Mouse (Mus musculus) neural tube, embryonic 10.5 days (tissue): ENCODE data around the gene Klhl7.
A peak's percentile ranks its signal among the peaks of the same experiment; 100 is the strongest.

Source experiments
- DNase-seq: peaks from one replicate; pipeline ENCODE4 v3.0.0-alpha.2; 2017; ENCODE audit warnings: low spot score; ENCODE audit errors: extremely low spot score

Gene Klhl7

DNA sequence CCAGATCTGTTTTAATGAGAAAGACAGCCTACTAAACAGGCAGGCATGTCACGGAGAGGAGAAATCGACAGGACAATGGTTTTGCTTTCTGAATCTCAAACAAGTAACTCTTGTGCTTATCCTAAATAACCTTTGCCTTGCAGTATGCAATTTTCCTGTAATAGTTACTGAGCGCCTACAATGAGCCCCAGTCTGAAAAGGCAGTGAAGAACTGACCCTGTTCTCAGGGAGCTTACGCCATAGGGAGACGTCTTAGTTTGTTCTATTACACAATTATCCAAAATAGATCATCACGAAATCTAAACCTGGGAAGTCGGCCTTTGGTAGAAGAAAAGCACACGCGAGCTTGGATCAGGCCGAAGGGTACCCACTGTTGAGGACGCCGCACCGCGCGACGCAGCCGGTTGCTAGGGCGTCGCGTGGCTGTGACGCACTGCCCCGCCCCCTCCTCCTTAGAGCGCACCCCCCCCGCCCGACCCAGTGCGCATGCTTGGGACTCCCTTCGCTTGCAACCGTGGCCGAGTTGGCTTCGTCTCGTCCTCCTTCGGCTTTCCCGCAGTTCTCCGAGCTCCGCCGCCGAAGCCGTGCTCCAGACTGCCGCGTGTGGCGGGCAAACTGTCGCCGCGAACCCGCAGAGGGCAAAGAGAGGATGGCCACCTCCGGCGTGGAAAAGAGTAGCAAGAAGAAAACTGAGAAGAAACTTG lies at the start of gene Klhl7:
Gene Klhl7 (plus strand): TSS at position 500 of the 704 bp plus-strand sequence.
- DNase-seq: peak; percentile 92

DNA sequence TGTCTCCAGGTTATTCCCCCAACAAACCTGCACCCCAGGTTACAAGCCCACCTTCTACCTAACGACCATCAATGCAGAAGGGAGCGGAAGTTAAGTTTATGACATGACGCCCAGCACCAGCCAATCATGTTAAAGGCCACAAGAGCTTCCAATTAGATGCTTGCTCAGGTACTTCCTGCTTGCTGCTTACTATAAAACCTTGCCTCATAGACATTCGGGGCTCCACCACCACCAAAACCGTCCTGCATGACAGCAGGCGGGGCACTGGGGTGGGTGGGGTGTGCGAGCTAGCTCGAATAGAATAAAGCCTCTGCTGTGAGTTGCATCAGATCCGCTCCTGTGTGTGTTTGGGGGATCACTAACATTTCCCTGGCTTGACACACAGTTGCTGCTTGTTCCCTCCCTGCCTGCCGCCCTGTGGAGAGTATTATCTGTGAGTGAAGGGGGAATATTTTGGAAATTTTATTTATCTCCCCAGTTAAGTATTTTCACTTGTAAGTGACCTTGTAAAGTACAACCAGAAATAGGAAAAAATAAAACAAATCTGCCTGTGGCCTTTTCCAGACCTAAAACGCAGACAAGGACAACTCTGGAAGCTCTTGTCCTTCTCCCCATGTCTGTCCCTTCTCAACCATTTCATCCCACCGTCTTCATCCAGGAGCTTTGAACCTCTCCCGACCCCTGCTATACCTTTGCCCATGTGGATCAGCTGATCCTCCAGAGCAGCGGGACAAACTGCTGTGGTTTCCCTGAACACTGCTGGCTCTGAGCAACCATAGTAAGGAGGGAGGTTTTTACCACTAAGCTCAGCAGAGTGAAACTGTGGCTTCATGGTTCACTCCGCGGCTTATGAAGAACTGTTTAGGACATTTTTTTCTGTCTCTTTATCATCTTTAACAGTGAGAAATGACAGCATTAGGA lies 48.4 kb upstream of the Klhl7 start:
- DNase-seq: no peak

DNA sequence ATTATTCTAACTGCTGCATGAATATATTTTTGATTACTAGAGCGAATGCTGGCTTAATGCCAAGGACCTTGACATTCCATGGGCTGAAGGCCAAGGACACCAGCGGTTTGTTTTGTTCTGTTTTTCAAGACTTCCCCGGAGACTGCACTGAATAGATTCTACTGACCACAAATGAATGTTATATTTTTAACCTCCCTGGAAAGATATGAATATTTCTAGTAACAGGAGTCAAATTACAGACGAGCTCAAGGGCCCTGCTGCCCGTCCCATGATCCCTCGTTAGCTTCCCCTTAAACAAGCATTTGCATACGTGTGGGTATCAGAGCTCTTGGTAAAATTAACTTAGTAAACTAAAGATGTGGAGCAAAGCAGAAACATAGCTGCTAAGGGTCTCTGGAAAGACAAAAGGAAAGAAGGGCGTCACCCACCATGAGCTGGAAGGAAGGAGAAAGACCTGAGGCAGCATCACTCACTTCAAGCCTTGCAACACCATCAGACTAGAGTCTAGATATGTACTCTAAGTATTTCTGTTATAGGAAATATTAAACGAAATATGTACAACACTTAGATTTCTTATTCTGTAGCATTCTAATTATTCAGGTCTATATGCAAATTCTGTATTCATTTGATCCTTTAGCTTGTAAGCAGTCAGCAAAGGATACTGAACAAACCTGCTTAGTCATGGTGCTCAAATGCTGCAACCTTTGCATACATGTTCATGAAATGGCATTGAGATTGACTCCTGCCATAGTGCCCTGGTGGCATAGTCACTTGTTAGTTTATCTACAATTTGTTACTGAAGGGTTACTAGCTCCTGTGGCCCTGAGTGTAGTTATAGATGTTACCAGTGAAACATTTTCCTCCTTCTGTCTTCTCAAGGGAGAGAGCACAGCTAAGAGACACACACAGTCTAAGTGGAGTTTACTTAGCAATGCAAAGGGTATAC lies 46.9 kb upstream of the Klhl7 start:
- no peak for DNase-seq

DNA sequence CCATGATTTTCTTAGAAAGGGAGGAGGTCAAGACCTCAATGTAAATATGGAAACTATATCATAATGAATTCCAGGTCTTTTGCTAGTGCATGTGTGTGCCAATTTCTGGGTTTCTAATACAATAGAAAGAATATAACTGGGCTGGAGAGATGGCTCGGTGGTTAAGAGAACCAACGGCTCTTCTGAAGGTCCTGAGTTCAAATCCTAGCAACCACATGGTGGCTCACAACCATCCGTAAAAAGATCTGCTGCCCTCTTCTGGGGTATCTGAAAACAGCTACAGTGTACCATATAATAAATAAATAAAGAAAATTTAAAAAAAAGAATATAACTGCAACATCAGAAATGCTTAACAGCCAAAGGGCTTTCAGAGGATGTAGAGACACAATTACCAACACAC lies 46.0 kb upstream of the Klhl7 start:
- no peak for DNase-seq

DNA sequence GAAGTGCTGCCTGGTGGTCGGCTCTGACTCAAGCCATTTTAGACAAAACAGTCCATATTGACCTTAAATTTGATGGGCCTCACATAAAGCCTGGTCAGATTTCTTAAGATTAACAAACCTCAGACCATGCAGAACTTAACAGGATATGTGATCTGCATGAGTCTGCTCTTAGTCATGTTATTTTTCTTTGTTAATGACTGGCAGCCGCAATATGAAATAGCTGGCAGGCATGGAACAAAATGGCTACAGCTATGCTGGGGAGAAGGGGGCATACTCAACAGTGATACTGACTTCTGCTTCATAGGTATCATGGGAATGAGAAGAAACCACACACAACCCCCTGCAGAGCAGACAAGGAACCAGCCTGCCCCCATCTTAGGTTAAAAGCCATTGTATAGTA lies 43.5 kb upstream of the Klhl7 start:
- no peak for DNase-seq

DNA sequence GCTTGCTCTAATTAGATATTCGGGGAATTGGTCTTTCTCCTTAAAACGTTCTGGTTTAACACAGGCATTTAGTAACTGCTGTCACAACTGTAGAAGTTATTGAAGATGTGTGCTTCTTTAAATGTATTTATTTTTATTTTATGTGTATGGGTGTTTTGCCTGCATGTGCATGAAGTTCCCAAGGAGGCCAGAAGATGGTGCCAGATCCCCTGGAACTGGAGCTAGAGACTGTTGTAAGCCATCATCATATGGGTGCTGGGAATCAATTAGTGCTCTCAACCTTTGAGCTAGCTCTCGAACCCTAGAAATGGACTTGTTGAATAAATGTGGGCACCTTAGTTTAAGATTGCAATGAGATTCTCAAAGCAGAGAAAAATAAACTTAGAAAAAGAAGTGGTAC lies 42.8 kb upstream of the Klhl7 start:
- no peak for DNase-seq

DNA sequence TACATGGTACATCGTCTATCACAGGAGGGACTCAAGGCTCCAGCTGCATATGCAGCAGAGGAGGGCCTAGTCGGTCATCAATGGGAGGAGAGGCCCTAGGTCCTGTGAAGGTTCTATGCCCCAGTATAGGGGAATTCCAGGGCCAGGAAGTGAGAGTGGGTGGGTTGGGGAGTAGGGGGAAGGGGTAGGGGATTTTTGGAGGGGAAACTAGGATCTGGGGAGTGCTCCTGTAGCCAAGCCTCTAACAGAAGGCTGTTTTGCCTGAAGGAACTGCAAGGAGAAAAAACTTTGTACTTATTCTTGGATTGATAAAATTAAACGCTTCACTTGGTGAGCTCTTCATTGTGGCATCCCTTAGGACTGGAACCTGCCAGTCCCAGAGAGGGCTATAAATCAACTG lies 39.5 kb upstream of the Klhl7 start:
- DNase-seq: no peak

DNA sequence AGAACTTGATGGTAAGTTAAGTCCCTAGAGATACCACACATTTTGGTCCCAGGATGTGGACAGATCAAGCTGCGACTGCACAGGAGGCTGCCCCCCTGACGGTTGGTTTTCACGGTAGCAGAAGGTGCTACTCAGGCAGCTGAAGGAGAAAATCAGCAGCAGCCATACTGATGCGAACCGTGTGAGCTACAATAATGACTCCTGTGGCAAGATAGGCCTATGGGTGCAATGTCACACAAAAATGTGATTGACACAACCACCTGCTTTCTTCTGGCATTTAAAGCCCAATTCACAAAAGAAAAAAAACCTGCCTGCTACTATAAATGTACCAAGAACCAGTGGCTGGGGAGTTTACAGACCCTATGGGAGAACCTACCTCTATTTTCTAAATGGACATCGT lies 37.4 kb upstream of the Klhl7 start:
- DNase-seq: no peak

DNA sequence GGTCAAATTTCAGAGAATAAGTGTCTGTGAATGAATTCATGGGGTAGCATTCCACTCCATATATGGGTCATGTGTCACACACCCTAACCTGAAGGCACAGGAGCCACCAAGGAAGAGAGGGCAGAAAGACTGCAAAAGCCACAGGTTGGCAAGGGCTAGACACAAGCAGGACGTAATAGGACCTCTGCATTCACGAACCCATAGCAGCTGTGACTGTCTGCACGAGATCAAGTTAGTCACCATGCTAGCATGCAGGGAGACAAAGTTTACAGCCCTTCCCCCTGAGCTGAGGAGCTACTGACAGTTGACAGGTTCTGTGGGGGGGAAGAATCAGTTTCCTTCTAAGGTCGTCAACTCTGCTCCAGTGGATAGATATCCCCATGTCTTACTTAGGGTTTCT lies 36.9 kb upstream of the Klhl7 start:
- no peak for DNase-seq

DNA sequence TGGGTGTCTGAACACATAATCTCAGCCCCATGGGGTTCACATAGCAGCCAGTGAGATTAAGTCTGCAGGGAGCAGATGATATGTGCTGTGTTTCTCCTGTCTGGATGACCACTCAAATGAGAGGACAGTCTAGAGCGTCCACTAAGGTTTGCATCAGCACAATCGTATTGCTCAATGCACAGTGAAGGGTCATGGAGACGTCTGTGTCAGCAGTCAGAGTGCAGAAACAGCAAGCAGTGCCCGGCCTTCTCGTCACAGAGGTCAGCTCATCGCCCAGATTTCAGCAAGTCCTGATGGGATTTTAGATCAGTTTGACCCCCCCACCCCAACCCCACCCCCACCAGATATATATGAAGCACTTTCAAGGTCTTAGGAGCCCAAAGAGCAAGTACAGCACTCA lies 31.4 kb upstream of the Klhl7 start:
- DNase-seq: no peak

DNA sequence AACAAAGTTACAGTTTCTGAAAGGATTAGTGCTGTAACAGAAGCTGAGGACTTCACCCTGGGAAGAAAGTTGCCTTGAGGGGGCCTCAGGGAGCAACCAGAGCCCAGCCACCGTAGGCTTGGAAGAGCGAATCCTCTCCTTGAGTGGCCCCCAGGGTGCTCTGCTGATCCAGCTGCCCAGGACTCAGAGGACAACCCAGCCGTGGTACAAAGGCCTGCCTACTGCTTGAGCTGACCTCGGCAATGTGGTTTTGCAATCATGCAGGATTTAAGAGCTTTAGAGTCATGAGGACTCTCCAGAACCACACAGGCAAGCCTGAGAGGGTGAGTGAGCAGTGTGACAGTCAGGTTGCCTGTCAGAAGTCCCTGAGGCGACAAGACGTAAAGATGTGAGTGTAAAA lies 28.4 kb upstream of the Klhl7 start:
- DNase-seq: no peak

DNA sequence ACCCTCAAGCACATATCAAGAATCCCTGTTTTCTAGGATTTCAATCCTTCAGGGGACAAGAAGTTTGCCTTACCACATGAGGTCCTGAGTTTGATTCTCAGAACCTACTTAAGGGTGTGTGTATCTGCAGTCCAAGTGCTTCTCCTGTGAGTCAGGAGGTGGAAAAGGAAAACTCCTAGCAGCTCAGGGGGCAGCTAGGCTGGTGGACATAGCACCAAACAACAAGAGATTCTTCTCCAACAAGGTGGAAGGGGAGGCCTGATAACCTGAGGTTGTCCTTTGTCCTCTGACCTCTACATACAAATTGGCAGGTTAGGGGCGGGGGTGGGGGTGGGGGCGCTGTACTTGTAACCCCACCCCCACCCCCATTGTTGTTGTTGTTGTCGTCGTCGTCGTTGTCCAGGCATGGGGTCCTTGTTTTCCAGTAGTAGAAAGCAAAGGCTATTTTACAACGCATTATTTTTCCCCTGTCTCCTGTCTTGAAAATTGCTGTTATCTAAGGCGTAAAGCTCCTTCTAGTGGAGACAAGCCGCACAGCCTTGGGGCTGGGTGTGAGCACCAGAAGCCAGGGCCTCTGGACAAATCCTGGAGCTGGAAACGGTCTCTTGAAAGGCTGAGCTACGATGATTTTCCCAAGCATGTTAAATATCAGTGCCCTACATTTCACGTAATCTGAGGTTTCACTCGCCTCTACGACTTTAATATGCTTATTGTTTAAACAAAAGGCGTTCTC lies 23.3 kb upstream of the Klhl7 start:
- DNase-seq: peak; percentile 62

DNA sequence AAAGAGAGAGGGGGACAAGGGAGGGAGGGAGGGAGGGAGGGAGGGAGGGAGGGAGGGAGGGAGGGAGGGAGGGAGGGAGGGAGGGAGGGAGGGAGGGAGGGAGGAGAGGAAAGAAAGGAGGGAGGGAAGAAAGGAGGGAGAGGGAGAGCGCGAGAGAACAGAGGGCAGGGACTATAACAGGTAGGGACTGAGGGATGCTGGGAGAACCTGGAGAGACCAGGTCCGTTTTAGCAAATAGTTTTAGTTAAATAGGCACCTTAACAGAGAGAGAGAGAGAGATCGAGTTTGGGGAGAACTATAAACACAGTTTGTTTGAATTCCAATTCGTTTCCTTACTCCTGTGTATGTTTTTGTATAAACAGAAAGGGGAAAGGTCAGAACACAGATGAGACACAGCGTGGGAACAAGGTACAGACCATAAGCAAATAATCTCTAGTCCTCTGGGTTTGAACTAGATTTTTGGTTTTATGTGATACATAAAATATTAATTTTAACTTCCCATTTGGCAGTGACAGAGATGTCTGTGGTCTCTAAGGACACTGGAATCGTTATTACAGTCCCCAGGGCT lies 22.6 kb upstream of the Klhl7 start:
- no peak for DNase-seq

DNA sequence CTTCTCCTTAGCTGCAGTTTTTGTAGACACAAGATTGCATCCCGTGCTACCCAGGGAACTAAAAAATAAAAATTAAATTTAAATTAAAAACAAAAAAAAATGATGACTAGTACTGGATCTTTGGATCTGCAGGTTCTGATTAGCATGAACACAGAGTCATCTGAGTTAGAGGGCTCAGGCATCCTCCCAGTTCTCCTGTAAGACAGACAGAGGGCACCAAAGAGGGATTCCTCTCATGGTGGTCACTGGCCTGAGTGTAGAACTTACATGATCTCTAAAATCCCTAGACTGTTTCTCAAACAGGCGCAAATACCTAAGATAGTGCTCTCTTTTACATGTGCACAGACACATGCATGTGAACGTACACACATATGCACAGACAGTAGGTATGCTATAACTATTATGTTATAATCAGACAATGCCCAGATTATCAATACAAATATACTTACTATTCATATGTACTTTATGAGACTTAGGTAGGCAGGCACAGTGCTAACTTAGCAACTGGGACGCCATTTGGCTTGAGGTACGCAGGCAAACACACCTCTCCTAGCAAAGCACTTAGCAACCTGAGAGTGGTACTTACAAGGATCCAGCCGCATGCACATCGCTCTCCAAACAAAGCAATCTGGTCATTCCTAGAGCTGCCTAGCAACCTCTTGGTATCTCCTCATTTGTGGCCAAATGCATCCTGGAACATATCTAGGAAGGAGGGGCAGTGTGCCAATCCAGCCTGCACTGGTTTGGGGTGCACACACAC lies 21.8 kb upstream of the Klhl7 start:
- DNase-seq: no peak

DNA sequence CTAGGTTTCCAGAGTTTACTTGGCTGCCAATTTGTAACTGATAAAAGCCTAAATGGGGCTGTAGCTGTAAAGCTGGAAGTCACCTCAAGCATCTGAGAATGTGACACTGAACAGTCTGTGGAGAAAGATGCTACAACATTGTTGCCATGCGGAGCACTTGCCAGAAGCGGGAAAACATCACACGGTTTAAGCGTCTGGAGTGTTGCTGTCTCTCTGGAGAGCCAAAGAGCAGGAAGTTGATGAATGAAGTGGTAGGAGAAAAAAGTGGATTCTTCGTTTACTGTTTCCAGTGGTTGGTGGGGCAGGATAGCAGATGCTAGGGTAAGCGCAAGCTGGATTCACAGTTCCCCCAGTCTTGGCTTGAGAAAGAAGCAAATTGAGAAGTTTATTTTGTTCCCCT lies 19.6 kb upstream of the Klhl7 start:
- DNase-seq: no peak

DNA sequence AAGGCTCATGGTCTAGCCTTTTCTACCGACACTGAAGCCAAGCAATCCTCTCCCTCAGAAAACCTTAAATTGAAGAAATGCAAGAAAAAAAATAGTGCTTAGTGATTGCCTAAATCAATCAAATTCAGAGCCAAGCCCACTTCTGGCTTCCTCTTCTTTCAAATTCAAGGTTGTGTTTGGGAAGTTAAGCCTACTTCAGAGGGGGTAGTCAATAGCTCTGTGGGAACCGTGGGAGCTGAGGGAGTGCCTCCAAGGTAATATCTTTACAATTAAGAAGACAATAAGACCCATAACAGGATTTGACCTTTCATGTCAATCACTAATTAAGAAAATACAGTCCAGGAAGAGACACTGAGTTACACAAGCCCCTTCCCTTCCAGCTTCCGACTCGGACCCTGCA lies 15.6 kb upstream of the Klhl7 start:
- DNase-seq: no peak

DNA sequence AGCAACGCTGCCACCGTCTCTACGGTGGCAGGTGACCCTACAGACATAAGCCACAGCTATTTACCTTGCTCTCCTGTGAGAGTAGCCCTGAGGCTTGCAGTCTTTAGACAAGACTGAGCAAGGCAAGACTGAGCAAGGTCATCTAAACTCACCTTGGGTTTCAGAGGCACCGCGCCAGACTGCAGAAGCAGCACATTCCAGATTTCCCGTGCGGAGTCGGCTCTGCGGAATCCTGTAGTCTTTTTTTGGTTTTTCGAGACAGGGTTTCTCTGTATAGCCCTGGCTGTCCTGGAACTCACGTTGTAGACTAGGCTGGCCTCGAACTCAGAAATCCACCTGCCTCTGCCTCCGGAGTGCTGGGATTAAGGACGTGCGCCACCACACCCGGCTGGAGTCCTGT lies 14.2 kb upstream of the Klhl7 start:
- DNase-seq: no peak

DNA sequence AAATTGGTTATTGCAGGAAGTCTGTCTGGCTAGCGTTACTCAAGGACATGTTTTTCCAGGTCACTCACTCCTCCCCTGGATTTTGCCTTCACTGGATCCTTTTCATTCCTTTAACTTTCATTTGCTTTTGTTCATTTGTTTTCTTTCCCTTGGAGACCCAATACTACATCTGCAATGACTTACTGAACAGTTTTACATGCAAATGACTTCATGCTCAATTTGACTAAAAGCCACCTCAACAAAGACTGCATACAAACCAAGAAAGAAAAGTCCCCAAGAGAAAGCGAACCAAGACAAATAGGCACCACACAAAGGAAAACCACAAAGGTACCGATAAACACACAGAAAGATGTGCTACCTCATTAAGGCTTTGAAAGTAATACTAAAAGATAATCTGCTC lies 13.5 kb upstream of the Klhl7 start:
- no peak for DNase-seq

DNA sequence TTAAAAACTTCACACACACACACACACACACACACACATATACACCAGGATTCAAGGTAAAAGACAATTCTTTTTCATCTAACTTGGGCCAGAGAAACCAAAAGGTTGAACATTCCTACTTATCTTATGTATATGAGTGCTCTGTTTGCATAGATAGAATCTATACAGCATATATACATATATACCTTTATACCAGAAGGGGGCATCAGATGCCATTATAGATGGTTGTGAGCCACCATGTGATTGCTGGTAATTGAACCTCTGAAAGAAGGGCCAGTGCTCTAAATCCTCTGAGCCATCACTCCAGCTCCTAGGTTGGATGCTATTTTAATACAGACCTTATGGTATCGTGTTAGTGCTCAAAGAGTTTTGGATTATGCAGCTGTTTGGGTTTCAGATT lies 12.0 kb upstream of the Klhl7 start:
- DNase-seq: no peak

DNA sequence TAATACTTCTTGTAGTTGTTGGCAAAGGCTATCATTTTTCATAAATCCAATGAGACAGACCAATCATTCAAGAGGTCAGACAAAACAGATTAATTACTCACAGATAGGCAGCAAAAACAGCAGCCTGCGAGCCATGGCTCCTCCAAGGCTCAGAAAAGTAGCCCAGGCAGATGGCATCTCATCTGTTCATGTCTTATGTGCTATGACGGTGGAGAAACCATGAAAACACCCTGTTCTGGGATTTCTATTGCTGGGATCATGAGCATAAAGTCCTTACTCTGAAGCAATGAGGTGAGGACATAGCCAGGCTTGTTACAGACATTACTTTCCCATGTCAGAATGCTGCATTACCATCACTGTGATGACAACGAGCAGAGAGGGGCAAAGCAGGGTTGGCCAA lies 7.9 kb upstream of the Klhl7 start:
- no peak for DNase-seq
